Mouse (Mus musculus): ENCODE data around the gene Gm21974. TPM values are rescaled to one million over a fixed set of nuclear protein-coding genes. Genes with fewer than 3 reads are reported as not detected.

Gm21974 gene
- polyA plus RNA-seq, 1 experiment from 2014 or later: not detected

DNA sequence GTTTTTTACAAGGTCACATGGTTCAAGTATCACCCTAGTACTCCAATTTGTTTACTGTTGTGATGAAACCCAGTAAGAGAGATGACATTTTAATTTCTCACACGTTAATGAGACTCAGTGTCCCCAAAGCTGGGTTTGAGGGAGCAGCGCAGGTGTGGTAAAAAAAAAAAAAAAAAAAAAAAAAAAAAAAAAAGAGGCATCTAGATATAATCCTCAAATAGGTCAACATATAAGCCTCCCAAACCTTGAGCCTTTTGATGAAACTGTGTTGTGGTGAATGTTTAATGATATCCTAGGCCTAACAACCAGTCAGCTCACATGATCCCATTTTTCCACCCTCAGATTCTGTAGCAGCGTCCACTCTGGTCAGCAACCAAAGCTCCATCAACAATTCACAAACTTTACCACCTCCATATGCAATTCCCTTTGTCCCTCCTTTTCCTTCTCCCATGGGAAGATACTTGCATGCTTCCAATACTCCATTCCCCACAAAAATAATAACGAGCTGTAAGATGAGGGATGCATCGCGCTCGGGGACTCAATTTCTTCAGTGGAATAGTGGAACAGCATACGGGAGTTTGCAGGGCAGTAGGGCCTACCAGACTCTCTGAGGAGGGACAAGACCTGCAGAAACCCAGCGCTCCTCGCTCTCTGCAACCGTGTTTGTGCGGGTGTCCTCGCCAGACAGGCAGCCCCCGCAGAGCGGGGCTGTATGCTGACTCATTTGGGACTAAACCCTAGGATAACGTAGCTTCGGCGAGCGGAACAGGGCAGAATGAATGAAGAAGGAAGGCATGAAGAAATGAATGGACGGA is 20.2 kb downstream of the Gm21974 start:
- Histone ChIP-seq H3K27ac (peak overlapping the region; percentile 97), H3K4me1 (peaks cover 18% of the 10 kb centered on the region), H3K36me3 (peaks cover 18% of the 10 kb centered on the region), H3K4me2 (peak overlapping the region; percentile 84), H3K4me3 (replicated peaks) (peak overlapping the region; percentile 66), H3K27me3 (replicated peaks) (no peaks in the 10 kb centered on the region), H3K9ac (peak overlapping the region; percentile 70), H3K9me3 (no peaks in the 10 kb centered on the region)
- WGBS: 3% methylated on average over 20 of the region's 20 CpGs
- ATAC-seq (ENCODE audit: insufficient read depth, low FRiP score, low read depth): no peak

DNA sequence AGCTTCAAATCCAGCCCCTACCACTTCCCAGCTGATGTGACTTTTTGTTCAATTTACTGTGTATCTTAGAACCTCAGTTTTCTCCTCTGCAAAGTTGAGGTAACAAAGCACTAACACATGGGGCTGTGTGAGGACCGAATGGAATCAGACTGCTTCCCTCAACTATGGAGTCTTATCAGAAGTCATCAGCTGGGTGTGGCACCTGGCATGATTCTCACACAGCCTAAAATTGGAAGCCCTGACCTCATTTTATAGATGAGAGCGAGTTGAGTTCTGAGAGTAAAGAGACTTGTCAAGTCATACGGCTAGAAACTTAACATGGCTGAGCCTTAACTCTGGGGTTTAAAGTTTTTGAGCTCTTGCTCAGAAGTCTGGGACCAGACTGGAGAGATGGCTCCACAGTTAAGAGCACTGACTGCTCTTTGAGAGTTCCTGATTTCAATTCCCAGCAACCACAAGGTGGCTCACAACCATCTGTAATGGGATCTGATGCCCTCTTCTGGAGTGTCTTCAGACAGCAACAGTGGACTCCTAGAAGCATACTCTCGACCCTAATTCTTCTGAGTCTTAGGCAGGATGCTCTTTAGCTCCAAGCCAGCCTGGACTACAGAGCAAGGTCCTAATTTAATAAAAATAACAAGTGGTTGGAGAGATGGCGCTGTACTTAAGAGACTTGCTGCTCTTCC is 25.0 kb downstream of the Gm21974 start:
- 74% methylated on average over 5 of the region's 5 CpGs for WGBS
- Histone ChIP-seq H3K36me3 (peaks cover 23% of the 10 kb centered on the region), H3K9me3 (no peaks in the 10 kb centered on the region), H3K27ac (no peak overlapping the region), H3K9ac (no peak overlapping the region), H3K4me3 (replicated peaks) (no peak overlapping the region), H3K4me2 (no peak overlapping the region), H3K4me1 (peaks cover 18% of the 10 kb centered on the region), H3K27me3 (replicated peaks) (no peaks in the 10 kb centered on the region)
- ATAC-seq (ENCODE audit: insufficient read depth, low FRiP score, low read depth): no peak

DNA sequence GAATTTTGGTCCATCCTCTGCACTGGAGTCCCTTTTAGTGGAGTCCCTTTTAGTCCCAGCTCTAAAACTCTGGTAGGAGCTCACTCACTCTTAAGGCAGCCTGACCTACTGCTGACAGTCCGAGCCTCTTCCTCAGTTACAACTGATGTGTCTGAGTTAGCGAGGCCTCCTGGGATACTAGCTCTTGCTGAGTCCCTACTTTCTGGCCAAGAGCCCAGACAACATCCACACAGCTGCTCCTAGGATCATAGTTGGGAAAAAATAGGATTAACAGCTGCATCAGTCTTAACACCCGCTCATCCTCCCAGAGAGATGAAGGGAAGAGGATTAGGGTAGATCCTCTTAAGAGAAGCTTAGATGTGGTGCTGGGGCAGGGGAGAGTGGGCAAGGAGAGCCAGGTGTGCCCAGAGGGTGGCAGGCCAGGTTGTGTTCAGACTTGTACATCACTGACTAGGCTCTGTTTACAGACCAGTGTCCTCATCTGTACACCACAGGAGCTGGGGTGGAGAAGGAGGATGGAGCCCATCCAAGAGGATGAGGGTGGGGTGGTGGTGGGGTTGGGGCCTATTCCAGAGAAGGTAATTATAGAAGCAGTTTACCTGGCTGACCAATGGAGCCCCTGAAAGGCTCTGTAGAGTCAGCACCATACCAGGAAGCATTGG is 26.0 kb downstream of the Gm21974 start:
- Histone ChIP-seq H3K9me3 (no peaks in the 10 kb centered on the region), H3K4me1 (peaks cover 12% of the 10 kb centered on the region), H3K4me2 (no peak overlapping the region), H3K27me3 (replicated peaks) (no peaks in the 10 kb centered on the region), H3K36me3 (peaks cover 23% of the 10 kb centered on the region), H3K9ac (no peak overlapping the region), H3K27ac (0 out of 2 replicates have a peak overlapping the region, but pooled peaks have one; percentile 1), H3K4me3 (replicated peaks) (no peak overlapping the region)
- WGBS: 51% methylated on average over 3 of the region's 3 CpGs
- 0 out of 2 replicates have a peak, but pooled peaks have one; percentile 42 for ATAC-seq (ENCODE audit: insufficient read depth, low FRiP score, low read depth)

DNA sequence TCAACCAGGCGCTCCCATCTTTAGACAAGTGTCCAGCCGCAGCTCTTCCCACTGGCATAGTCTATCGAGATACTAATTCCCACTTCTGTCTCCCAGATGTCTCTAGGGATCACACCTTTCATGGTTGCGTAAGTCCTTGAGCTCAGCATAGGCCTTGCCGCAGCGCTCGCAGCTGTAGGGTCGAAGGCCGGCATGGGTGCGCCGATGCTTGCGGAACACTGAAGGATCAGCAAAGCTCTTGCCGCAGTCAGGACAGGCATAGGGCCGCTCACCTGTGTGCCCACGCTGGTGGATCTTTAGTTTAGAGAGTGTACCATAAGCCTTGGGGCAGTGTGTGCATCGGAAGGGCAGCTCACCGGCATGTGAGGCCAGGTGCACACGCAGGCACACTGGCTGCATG is 27.6 kb downstream of the Gm21974 start:
- Histone ChIP-seq H3K9ac (no peak overlapping the region), H3K4me1 (peaks cover 7% of the 10 kb centered on the region; the same call in 1 of the 2 replicates), H3K27me3 (replicated peaks) (no peaks in the 10 kb centered on the region), H3K27ac (no peak overlapping the region), H3K9me3 (no peaks in the 10 kb centered on the region), H3K4me3 (replicated peaks) (no peak overlapping the region), H3K4me2 (no peak overlapping the region), H3K36me3 (peaks cover 23% of the 10 kb centered on the region)
- no peak for ATAC-seq (ENCODE audit: insufficient read depth, low FRiP score, low read depth)
- WGBS: 97% methylated on average over 18 of the region's 18 CpGs

DNA sequence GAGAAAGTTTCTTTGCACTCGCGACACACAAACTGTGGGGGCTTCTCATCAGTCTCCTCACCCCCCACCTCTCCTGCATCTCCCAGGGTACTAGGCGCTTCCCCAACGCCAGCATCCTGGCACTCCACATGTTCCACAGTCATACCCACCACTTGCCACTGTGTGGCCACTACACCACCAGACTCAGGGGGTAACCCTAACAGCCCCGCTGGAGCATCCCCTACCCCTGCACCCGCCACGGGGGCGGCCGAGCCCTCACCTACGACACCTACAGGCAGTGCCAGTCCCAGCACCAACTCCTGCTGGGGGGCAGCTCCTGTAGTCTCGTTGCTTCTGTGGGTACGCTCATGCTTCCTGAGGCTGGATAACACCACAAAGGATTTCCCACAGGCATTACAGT is 28.8 kb downstream of the Gm21974 start:
- H3K27me3 ChIP-seq (replicated peaks): no peaks in the 10 kb centered on the region
- no peak overlapping the region for H3K27ac ChIP-seq
- no peaks in the 10 kb centered on the region for H3K9me3 ChIP-seq
- H3K36me3 ChIP-seq: peaks cover 23% of the 10 kb centered on the region
- H3K9ac ChIP-seq: no peak overlapping the region
- ATAC-seq (ENCODE audit: insufficient read depth, low FRiP score, low read depth): no peak
- H3K4me3 ChIP-seq (replicated peaks): no peak overlapping the region
- 95% methylated on average over 12 of the region's 12 CpGs for WGBS
- no peak overlapping the region for H3K4me2 ChIP-seq
- H3K4me1 ChIP-seq: peaks cover 7% of the 10 kb centered on the region; the same call in 1 of the 2 replicates

DNA sequence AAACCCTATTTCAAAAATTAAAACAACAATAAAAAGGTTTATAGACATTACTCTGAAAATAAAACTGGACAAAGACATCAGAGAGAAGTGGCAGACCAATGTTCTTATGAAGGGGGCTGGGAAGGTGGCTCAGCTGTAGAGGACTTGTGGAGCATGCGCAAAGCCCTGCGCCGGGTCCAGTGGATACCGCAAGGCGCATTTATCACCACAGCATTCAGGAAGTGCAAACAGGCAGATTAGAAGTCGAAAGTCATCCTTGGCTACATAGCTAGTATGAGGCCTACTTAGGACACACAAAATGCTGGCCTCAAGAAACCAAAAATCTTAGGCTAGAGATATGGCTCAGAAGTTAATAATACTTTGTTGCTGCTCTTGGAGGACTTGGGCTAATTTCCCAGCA is 37.0 kb downstream of the Gm21974 start:
- H3K4me2 ChIP-seq: no peak overlapping the region
- H3K9me3 ChIP-seq: no peaks in the 10 kb centered on the region
- H3K27ac ChIP-seq: no peak overlapping the region
- no peak overlapping the region for H3K4me3 ChIP-seq (replicated peaks)
- no peak for ATAC-seq (ENCODE audit: insufficient read depth, low FRiP score, low read depth)
- H3K27me3 ChIP-seq (replicated peaks): no peaks in the 10 kb centered on the region
- no peaks in the 10 kb centered on the region for H3K36me3 ChIP-seq
- WGBS: 82% methylated on average over 6 of the region's 6 CpGs
- H3K4me1 ChIP-seq: no peaks in the 10 kb centered on the region
- no peak overlapping the region for H3K9ac ChIP-seq

DNA sequence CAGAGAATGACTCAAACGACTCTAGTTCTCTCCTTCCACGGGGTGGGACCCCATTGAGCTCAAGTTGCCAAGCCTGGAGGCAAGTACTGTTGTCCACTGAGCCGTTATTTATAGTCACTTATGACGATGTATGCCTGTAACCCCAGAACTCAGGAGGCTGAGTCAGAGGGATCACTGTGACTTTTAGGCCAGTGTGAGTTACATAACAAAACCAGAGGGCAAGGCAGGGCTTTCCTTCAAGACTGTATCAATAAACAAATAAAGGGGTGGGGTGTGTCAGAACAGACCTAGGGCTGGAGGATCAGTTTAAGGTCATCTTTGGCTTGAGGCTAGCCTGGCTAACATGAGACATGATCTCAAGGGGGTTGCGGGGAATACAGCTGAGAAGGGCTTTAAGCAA is 44.3 kb downstream of the Gm21974 start:
- H3K4me1 ChIP-seq: no peaks in the 10 kb centered on the region
- H3K9me3 ChIP-seq: no peaks in the 10 kb centered on the region
- ATAC-seq (ENCODE audit: insufficient read depth, low FRiP score, low read depth): no peak
- H3K4me3 ChIP-seq (replicated peaks): no peak overlapping the region
- no peak overlapping the region for H3K4me2 ChIP-seq
- no peak overlapping the region for H3K9ac ChIP-seq
- no peaks in the 10 kb centered on the region for H3K27me3 ChIP-seq (replicated peaks)
- 51% methylated on average over 5 of the region's 5 CpGs for WGBS
- no peak overlapping the region for H3K27ac ChIP-seq
- H3K36me3 ChIP-seq: peaks cover 9% of the 10 kb centered on the region

DNA sequence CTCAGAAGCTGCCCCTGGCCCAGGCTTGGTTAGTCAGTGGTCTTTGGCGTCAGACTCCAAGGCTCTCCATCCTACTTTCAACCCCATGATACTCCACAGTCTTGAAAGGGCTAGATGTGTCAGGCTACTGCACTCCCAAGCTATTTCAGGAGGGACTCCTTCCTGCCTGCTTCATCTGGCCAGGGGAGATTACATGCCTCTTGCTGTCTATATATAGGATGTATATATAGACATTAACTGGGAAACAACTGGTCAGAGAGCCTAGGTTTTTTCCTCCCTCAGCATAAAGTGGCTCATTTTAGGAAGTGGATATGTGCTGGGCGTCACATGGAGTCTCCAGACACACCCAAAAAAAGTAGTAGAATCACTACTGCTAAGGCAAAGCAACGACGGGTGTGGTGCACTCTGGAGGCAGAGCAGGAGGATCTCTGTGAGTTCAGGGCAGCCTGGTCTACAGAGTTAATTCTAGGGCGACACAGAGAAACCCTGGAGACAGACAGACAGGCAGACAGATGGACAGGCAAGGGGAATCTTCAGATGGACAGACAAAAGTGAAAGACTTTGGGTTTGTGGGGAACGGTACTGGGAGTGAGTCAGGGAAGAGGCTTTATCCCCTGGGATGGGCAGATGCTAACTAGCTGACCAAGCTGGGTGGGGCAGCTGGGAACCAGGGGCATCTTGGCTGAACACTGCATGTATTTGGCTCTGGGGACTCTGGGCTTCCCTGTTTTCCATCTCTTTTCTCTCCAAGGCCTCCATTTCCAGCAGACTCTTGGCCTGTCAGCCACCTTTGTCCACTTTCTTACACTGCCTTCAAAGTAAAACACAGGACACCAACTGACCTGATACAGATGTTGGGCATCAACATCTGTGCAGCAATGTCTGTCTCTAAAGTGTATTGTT is 45.0 kb downstream of the Gm21974 start:
- Histone ChIP-seq H3K27ac (no peak overlapping the region), H3K4me1 (no peaks in the 10 kb centered on the region), H3K27me3 (replicated peaks) (no peaks in the 10 kb centered on the region), H3K9ac (no peak overlapping the region), H3K4me2 (no peak overlapping the region), H3K9me3 (no peaks in the 10 kb centered on the region), H3K4me3 (replicated peaks) (no peak overlapping the region), H3K36me3 (peaks cover 12% of the 10 kb centered on the region)
- WGBS: 68% methylated on average over 6 of the region's 6 CpGs
- no peak for ATAC-seq (ENCODE audit: insufficient read depth, low FRiP score, low read depth)

DNA sequence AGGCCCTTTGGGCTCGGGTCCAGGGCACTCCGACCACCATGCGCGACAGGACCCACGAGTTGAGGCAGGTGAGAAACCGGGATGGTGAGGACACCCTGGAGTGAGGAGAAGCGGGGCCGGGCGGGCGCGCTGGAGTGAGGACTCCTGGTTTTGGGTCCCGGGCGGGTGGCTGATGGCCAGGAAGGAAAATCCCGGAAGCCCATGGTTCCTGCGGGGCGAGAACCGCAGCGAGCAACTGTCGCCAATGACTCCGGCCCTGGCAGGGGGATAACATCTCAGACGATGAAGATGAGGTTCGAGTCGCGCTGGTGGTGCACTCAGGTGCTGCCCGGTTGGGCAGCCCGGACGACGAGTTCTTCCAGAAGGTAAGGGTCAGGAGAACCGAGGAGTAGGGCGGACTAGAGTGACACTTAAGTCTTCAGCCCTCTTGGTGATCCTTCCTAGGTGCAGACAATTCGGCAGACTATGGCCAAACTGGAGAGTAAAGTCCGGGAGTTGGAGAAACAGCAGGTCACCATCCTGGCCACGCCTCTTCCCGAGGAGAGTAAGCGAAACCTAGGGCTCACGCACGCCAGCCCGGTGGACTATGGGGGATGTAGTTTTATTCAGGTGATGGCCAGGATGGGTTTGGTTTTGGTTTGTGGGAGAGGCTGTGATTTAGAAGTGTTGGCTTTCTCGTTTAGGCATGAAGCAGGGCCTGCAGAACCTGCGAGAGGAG is 53.1 kb downstream of the Gm21974 start:
- peak overlapping the region; percentile 48 for H3K9ac ChIP-seq
- ATAC-seq (ENCODE audit: insufficient read depth, low FRiP score, low read depth): peak; percentile 80
- WGBS: under 1% methylated on average over 40 of the region's 40 CpGs
- 0 out of 2 replicates have a peak, but pooled peaks cover 5% of the 10 kb centered on the region for H3K4me1 ChIP-seq
- no peaks in the 10 kb centered on the region for H3K27me3 ChIP-seq (replicated peaks)
- peak overlapping the region; percentile 91 for H3K27ac ChIP-seq
- H3K4me3 ChIP-seq (replicated peaks): peak overlapping the region; percentile 78
- H3K9me3 ChIP-seq: no peaks in the 10 kb centered on the region
- H3K36me3 ChIP-seq: peaks cover 24% of the 10 kb centered on the region
- peak overlapping the region; percentile 87 for H3K4me2 ChIP-seq

DNA sequence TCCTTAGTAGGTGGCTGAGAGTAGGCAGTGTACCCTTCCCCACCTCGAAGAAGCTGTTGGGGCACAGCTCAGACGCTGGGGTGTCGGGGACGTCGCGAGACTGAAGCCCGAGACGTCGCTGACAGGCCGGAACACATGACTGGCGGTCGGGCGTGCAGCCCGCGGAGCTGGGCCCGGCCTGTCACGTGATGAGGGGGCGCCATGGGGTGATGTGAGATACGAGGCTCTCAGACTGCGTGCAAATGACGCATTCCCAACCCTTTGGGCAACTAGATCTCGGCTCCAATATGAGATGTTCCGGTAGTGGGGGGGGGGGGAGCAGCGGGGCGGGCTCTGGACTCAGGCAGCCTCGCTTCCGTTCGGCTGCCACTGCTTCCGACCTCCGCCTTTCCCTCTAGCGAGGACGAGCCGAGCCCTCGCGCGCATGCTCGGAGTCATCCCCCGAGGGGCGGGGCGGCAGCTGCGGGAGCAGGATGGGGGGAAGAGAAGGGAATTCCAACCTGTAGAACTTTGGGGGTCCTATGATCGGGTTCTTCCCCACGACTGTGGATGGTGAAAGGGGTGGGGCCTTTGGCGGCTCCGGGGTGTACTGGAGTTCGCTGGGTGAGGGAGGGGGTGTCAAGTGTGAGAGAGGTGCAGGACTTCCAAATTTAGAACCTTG is 53.8 kb downstream of the Gm21974 start:
- Histone ChIP-seq H3K27ac (peak overlapping the region; percentile 91), H3K9ac (peak overlapping the region; percentile 48), H3K4me3 (replicated peaks) (peak overlapping the region; percentile 78), H3K4me2 (peak overlapping the region; percentile 87), H3K36me3 (peaks cover 24% of the 10 kb centered on the region), H3K9me3 (no peaks in the 10 kb centered on the region), H3K27me3 (replicated peaks) (no peaks in the 10 kb centered on the region), H3K4me1 (0 out of 2 replicates have a peak, but pooled peaks cover 5% of the 10 kb centered on the region)
- ATAC-seq (ENCODE audit: insufficient read depth, low FRiP score, low read depth): peak; percentile 90
- WGBS: under 1% methylated on average over 46 of the region's 46 CpGs

Measured in stomach, embryonic 15.5 days (tissue).